Mouse (Mus musculus): Measurements from ENCODE around the gene Casp6. TPM values are rescaled to one million over a fixed set of nuclear protein-coding genes. Genes with fewer than 3 reads are reported as not detected.

The Casp6 gene
- total and polyA plus RNA-seq, 3 experiments: 10.4 to 16.9 (median 11.2) TPM

GRCm38 (mm10) chr3:129923581-129923980, 22.4 kb downstream of the Casp6 start:
- Histone ChIP-seq H3K27me3 (ENCODE audit: control insufficient read depth, insufficient read depth, low read length) (no peaks in the 10 kb centered on the region), H3K4me3 (no peak overlapping the region), H3K27ac (no peak overlapping the region), H3K4me1 (ENCODE audit: control insufficient read depth, insufficient read depth, low read length) (no peaks in the 10 kb centered on the region), H3K36me3 (ENCODE audit: control insufficient read depth, insufficient read depth, low read length) (no peaks in the 10 kb centered on the region), H3K79me2 (replicated peaks; ENCODE audit: control insufficient read depth, insufficient read depth, low read length) (no peaks in the 10 kb centered on the region), H3K9ac (ENCODE audit: low read depth, low read length) (no peak overlapping the region)
- intact Hi-C loops (cut with DNase I): no loop called here
- no peak for DNase-seq
- TF ChIP-seq POLR2A (IDR thresholded peaks at IDR 0.05; ENCODE audit: insufficient read depth, low read depth, low read length): no peak
- no peak for TF ChIP-seq CTCF (IDR thresholded peaks at IDR 0.05)
- no peak for TF ChIP-seq EP300 (IDR thresholded peaks at IDR 0.05; ENCODE audit: insufficient read depth, low read depth, low read length)
- WGBS: 83% methylated on average over 7 of the region's 7 CpGs

- Histone ChIP-seq H3K9ac (ENCODE audit: low read depth, low read length) (no peak overlapping the region), H3K27me3 (ENCODE audit: control insufficient read depth, insufficient read depth, low read length) (no peaks in the 10 kb centered on the region), H3K4me3 (no peak overlapping the region), H3K4me1 (ENCODE audit: control insufficient read depth, insufficient read depth, low read length) (no peaks in the 10 kb centered on the region), H3K79me2 (replicated peaks; ENCODE audit: control insufficient read depth, insufficient read depth, low read length) (no peaks in the 10 kb centered on the region), H3K36me3 (ENCODE audit: control insufficient read depth, insufficient read depth, low read length) (no peaks in the 10 kb centered on the region), H3K27ac (no peak overlapping the region)
- WGBS: 80% methylated on average over 3 of the region's 3 CpGs
- no peak for TF ChIP-seq CTCF (IDR thresholded peaks at IDR 0.05)
- TF ChIP-seq EP300 (IDR thresholded peaks at IDR 0.05; ENCODE audit: insufficient read depth, low read depth, low read length): no peak
- TF ChIP-seq POLR2A (IDR thresholded peaks at IDR 0.05; ENCODE audit: insufficient read depth, low read depth, low read length): no peak
- DNase-seq: no peak
- intact Hi-C loops (cut with DNase I): no loop called here
Observed at GRCm38 (mm10) chr3:129925861-129926260, 24.6 kb downstream of the Casp6 start.

GRCm38 (mm10) chr3:129930213-129930778, 29.1 kb downstream of the Casp6 start:
- peak; percentile 33 to 37 for DNase-seq
- WGBS: 59% methylated on average over 6 of the region's 6 CpGs
- Histone ChIP-seq H3K36me3 (ENCODE audit: control insufficient read depth, insufficient read depth, low read length) (no peaks in the 10 kb centered on the region), H3K27ac (no peak overlapping the region), H3K9ac (ENCODE audit: low read depth, low read length) (no peak overlapping the region), H3K4me3 (no peak overlapping the region), H3K4me1 (ENCODE audit: control insufficient read depth, insufficient read depth, low read length) (no peaks in the 10 kb centered on the region), H3K79me2 (replicated peaks; ENCODE audit: control insufficient read depth, insufficient read depth, low read length) (no peaks in the 10 kb centered on the region), H3K27me3 (ENCODE audit: control insufficient read depth, insufficient read depth, low read length) (no peaks in the 10 kb centered on the region)
- intact Hi-C loops (cut with DNase I): no loop called here
- no peak for TF ChIP-seq EP300 (IDR thresholded peaks at IDR 0.05; ENCODE audit: insufficient read depth, low read depth, low read length)

GRCm38 (mm10) chr3:129932443-129932842, 31.2 kb downstream of the Casp6 start:
- H3K4me1 ChIP-seq (ENCODE audit: control insufficient read depth, insufficient read depth, low read length): no peaks in the 10 kb centered on the region
- no peaks in the 10 kb centered on the region for H3K79me2 ChIP-seq (replicated peaks; ENCODE audit: control insufficient read depth, insufficient read depth, low read length)
- no peaks in the 10 kb centered on the region for H3K36me3 ChIP-seq (ENCODE audit: control insufficient read depth, insufficient read depth, low read length)
- intact Hi-C loops (cut with DNase I): no loop called here
- 48% methylated on average over 4 of the region's 4 CpGs for WGBS
- no peak for TF ChIP-seq EP300 (IDR thresholded peaks at IDR 0.05; ENCODE audit: insufficient read depth, low read depth, low read length)
- TF ChIP-seq CTCF (IDR thresholded peaks at IDR 0.05): peak; percentile 50
- H3K4me3 ChIP-seq: no peak overlapping the region
- H3K9ac ChIP-seq (ENCODE audit: low read depth, low read length): no peak overlapping the region
- DNase-seq: no peak
- H3K27ac ChIP-seq: no peak overlapping the region
- no peaks in the 10 kb centered on the region for H3K27me3 ChIP-seq (ENCODE audit: control insufficient read depth, insufficient read depth, low read length)

- 65% methylated on average over 9 of the region's 9 CpGs for WGBS
- Histone ChIP-seq H3K4me1 (ENCODE audit: control insufficient read depth, insufficient read depth, low read length) (no peaks in the 10 kb centered on the region; the same call in 1 of the 2 replicates), H3K27ac (no peak overlapping the region), H3K27me3 (ENCODE audit: control insufficient read depth, insufficient read depth, low read length) (no peaks in the 10 kb centered on the region), H3K4me3 (no peak overlapping the region), H3K9ac (ENCODE audit: low read depth, low read length) (no peak overlapping the region), H3K36me3 (ENCODE audit: control insufficient read depth, insufficient read depth, low read length) (no peaks in the 10 kb centered on the region), H3K79me2 (replicated peaks; ENCODE audit: control insufficient read depth, insufficient read depth, low read length) (no peaks in the 10 kb centered on the region)
- no peak for DNase-seq
- intact Hi-C loops (cut with DNase I): no loop called here
- TF ChIP-seq CTCF (IDR thresholded peaks at IDR 0.05): no peak
Observed at GRCm38 (mm10) chr3:129936561-129936960, 35.3 kb downstream of the Casp6 start.

GRCm38 (mm10) chr3:129937848-129938247, 36.6 kb downstream of the Casp6 start:
- 33% methylated on average over 3 of the region's 3 CpGs for WGBS
- Histone ChIP-seq H3K9ac (ENCODE audit: low read depth, low read length) (no peak overlapping the region), H3K36me3 (ENCODE audit: control insufficient read depth, insufficient read depth, low read length) (no peaks in the 10 kb centered on the region), H3K27me3 (ENCODE audit: control insufficient read depth, insufficient read depth, low read length) (no peaks in the 10 kb centered on the region), H3K4me3 (no peak overlapping the region), H3K27ac (no peak overlapping the region), H3K79me2 (replicated peaks; ENCODE audit: control insufficient read depth, insufficient read depth, low read length) (no peaks in the 10 kb centered on the region), H3K4me1 (ENCODE audit: control insufficient read depth, insufficient read depth, low read length) (no peaks in the 10 kb centered on the region; the same call in 1 of the 2 replicates)
- no peak for TF ChIP-seq CTCF (IDR thresholded peaks at IDR 0.05)
- TF ChIP-seq EP300 (IDR thresholded peaks at IDR 0.05; ENCODE audit: insufficient read depth, low read depth, low read length): no peak
- TF ChIP-seq POLR2A (IDR thresholded peaks at IDR 0.05; ENCODE audit: insufficient read depth, low read depth, low read length): no peak
- DNase-seq: no peak
- intact Hi-C loops (cut with DNase I): no loop called here

Data from heart, adult 2 months (tissue).